Mouse (Mus musculus): ENCODE data around the gene Hnrnpab. TPM values are rescaled to one million over a fixed set of nuclear protein-coding genes. Genes with fewer than 3 reads are reported as not detected.

The Hnrnpab gene
- polyA plus RNA-seq, 1 experiment = 174 TPM

DNA sequence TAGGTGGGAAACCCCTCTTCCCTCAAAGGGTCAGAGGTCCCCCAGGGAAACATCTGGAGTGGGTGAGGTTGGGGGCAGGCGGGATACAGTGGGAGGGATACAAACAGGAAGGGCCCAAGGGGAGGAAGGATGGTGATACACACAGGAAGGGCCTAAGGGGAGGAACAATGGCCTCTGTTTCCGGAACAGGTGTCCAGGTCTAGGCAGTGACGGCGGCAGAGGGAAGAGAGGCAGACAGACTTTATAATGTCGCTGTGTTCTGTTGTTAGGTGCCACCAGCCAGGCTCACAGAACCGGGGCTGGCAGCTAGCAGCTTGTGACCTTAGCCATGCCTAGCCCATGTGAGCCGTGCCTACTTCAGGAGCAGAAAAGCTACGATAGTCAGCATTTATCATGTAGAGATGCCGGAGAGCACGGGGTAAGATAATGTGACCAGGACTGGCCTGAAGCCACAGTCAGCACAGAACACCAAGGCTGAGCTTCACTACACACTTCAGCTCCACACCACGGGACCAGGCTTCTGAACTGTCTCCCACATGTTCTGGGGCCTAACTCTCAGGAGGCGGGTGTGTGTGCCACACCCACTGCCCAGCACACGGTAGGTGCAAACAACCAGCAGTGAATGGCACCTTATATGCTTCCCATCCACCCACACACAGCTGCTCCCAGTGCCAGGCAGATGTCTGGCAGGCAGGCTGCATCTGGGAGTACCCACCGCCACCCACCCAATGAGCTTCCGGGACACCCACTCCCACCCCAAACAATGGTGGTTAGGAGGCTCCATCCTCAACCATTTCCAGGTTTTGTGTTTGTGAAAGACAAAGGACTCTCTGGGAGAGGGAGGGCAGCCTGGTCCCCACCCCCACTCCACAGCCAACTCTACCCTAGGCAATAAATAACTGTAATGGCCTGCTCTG is 40.4 kb upstream of the Hnrnpab start:
- peak; percentile 59; the same call in 1 of the 2 replicates for TF ChIP-seq POLR2A (IDR thresholded peaks at IDR 0.05; ENCODE audit: borderline replicate concordance, extremely low read depth, low read depth, low read length)
- TF ChIP-seq CTCF (IDR thresholded peaks at IDR 0.05; ENCODE audit: insufficient read depth, low read length) = no peak
- WGBS = 47% methylated on average over 15 of the region's 15 CpGs
- DNase-seq = no peak
- H3K4me3 ChIP-seq (replicated peaks; ENCODE audit: extremely low read depth, low read depth, low read length) = peak overlapping the region; percentile 11
- H3K4me1 ChIP-seq (ENCODE audit: control insufficient read depth, insufficient read depth, low read length) = peaks cover 20% of the 10 kb centered on the region

DNA sequence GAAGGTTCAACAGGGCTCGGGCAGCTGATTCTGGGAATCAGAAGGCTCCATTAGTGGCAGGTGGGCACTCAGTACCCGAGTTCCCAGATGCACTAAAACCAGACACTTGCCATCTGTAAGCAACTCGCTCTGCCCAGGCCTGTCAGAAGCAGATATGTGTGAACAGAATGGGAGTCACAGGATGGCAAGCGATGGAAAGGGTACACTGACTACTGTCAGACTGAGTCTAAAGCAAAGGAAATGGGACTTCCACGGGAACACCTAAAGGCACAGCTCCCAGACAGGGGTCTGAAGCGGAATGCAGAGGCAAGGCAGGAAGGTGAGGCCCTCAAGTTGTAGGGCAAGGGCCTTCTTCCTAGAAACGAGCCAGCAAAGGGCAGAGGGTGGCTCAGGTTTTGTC is 39.6 kb upstream of the Hnrnpab start:
- H3K4me1 ChIP-seq (ENCODE audit: control insufficient read depth, insufficient read depth, low read length) = peaks cover 20% of the 10 kb centered on the region
- no peak for DNase-seq
- WGBS = 60% methylated on average over 7 of the region's 7 CpGs
- H3K4me3 ChIP-seq (replicated peaks; ENCODE audit: extremely low read depth, low read depth, low read length) = peak overlapping the region; percentile 3
- TF ChIP-seq CTCF (IDR thresholded peaks at IDR 0.05; ENCODE audit: insufficient read depth, low read length) (no peak), POLR2A (IDR thresholded peaks at IDR 0.05; ENCODE audit: borderline replicate concordance, extremely low read depth, low read depth, low read length) (no peak)

DNA sequence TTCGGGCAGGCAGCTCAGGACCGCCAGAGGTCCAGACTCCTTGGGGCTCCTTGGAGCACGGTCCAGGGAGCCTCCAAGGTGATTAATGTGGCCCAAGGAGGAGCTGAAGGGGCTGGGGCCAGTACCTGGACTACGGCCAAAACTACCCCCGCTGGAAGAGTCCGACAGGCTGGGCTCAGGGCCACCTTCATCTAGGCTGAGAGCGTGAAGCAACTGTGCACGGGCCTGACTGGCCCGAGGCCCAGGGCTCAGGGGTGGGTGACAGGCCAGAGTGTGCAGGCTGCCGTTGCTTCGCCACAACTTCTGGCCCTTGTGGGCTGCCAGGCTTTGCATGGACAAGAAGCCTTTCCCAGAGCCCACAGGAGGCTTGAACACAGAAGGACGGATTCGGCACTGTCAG is 38.6 kb upstream of the Hnrnpab start:
- TF ChIP-seq CTCF (IDR thresholded peaks at IDR 0.05; ENCODE audit: insufficient read depth, low read length) = no peak
- no peak for TF ChIP-seq POLR2A (IDR thresholded peaks at IDR 0.05; ENCODE audit: borderline replicate concordance, extremely low read depth, low read depth, low read length)

DNA sequence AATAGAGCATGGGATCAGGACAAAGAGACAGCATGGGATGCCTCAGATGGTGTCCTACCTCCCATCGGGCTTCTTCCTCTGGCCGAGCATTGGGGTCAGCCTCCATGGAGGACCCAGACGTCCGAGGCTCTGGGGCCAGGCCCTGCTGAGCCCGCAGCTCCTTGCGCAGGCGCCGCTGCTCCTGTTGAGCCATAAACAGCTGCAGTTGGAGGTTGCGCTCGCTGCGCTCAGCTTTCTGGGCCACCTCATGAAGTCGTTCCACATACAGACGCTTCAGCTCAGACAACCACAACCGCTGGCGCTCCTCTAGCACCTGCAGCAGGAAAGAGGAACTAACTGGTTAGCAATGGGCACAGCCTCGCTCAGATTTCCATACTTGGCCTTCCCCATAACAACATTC is 37.6 kb upstream of the Hnrnpab start:
- 67% methylated on average over 16 of the region's 16 CpGs for WGBS
- H3K4me3 ChIP-seq (replicated peaks; ENCODE audit: extremely low read depth, low read depth, low read length) = no peak overlapping the region
- TF ChIP-seq CTCF (IDR thresholded peaks at IDR 0.05; ENCODE audit: insufficient read depth, low read length) = no peak
- TF ChIP-seq POLR2A (IDR thresholded peaks at IDR 0.05; ENCODE audit: borderline replicate concordance, extremely low read depth, low read depth, low read length) = no peak
- H3K4me1 ChIP-seq (ENCODE audit: control insufficient read depth, insufficient read depth, low read length) = peaks cover 24% of the 10 kb centered on the region
- no peak for DNase-seq

More for the DNA sequence above, 38.6 kb upstream of the Hnrnpab start:
- DNase-seq = no peak
- Histone ChIP-seq H3K4me3 (replicated peaks; ENCODE audit: extremely low read depth, low read depth, low read length) (no peak overlapping the region), H3K4me1 (ENCODE audit: control insufficient read depth, insufficient read depth, low read length) (peaks cover 24% of the 10 kb centered on the region)
- WGBS = 41% methylated on average over 13 of the region's 13 CpGs

DNA sequence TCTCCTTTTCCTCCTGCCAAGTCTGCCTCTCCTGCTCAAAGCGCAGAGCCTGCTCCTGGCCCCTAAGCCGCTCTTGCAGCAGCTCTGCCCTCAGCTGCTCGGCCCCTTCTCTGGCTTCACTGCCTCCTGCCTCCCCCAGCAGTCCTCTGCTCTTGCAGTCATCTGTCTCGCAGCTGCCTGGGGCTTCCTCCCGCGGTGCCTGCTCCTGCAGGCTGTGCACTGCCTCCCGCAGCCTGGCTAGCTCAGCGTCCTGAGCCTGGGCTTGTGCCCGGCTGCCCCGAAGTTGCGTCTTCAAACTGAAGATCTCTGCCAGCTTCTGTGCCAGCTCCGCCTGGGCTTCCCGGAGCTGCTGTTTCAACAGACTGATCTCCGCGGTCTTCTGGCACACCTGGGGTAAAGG is 37.1 kb upstream of the Hnrnpab start:
- TF ChIP-seq POLR2A (IDR thresholded peaks at IDR 0.05; ENCODE audit: borderline replicate concordance, extremely low read depth, low read depth, low read length) (no peak), CTCF (IDR thresholded peaks at IDR 0.05; ENCODE audit: insufficient read depth, low read length) (no peak)
- 42% methylated on average over 15 of the region's 15 CpGs for WGBS
- DNase-seq = no peak
- Histone ChIP-seq H3K4me1 (ENCODE audit: control insufficient read depth, insufficient read depth, low read length) (peaks cover 24% of the 10 kb centered on the region), H3K4me3 (replicated peaks; ENCODE audit: extremely low read depth, low read depth, low read length) (no peak overlapping the region)

DNA sequence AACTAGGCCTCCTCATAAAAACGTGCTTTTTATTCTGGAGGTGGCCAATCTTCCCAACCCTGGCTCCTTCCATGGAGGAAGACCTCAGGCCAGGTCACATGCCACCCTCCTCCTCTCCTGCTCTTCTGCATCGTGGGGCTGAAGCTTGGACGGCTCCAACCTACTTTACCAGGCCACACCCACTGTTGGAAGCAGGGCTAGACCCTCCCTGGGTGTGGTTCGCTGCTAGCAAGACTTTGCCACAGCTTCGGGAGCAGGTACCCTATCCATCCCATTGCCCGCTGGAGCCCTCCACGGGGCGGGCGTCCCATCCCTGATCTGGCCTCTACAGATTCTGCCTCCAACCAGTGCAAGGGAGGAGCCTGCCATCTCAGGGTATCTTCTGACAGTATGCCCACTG is 36.6 kb upstream of the Hnrnpab start:
- WGBS = 37% methylated on average over 9 of the region's 9 CpGs
- DNase-seq = no peak
- no peak for TF ChIP-seq POLR2A (IDR thresholded peaks at IDR 0.05; ENCODE audit: borderline replicate concordance, extremely low read depth, low read depth, low read length)
- no peak for TF ChIP-seq CTCF (IDR thresholded peaks at IDR 0.05; ENCODE audit: insufficient read depth, low read length)
- peaks cover 24% of the 10 kb centered on the region for H3K4me1 ChIP-seq (ENCODE audit: control insufficient read depth, insufficient read depth, low read length)
- no peak overlapping the region for H3K4me3 ChIP-seq (replicated peaks; ENCODE audit: extremely low read depth, low read depth, low read length)

DNA sequence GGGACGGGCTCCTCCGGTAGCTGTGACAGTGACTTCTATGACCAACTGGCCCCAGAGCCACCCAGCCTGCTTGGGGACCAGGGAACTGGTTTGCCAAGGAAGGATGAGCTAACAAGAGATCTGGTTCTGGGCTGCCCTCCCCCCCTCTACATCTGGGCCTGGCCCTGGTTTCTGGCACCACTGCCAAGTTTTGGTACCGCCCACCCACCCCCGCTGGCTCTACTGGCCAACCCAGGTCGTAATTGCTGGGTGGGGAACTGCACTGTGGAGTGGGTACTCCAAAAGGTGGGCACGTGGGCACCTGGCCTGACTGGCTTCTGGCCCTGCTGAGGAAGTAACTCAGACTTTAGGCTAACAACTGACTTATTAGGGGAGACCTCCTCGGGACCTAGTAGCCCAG is 34.1 kb upstream of the Hnrnpab start:
- Histone ChIP-seq H3K4me1 (ENCODE audit: control insufficient read depth, insufficient read depth, low read length) (peaks cover 23% of the 10 kb centered on the region), H3K4me3 (replicated peaks; ENCODE audit: extremely low read depth, low read depth, low read length) (no peak overlapping the region)
- DNase-seq = peak; percentile 46
- TF ChIP-seq CTCF (IDR thresholded peaks at IDR 0.05; ENCODE audit: insufficient read depth, low read length) = no peak
- no peak for TF ChIP-seq POLR2A (IDR thresholded peaks at IDR 0.05; ENCODE audit: borderline replicate concordance, extremely low read depth, low read depth, low read length)
- WGBS = 45% methylated on average over 7 of the region's 7 CpGs

DNA sequence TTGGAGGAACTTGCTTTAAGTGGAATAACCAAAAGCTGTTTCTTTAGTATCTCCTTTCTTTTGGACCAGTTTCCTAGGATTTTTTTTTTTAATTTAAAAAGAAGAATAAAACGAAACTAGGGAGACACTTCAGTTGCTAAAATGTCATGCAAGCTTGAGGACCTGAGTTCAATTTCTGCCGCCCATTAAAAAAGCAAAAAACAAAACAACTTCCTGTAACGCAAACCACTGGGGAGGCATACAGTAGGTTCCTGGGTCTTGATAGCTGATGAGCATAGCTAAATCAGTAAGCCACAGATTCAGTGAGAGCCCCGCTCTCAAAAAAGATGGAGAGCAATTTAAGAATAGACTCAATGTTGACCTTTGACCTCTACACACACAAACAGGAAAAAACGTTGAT is 31.9 kb upstream of the Hnrnpab start:
- Histone ChIP-seq H3K4me1 (ENCODE audit: control insufficient read depth, insufficient read depth, low read length) (peaks cover 16% of the 10 kb centered on the region), H3K4me3 (replicated peaks; ENCODE audit: extremely low read depth, low read depth, low read length) (no peak overlapping the region)
- DNase-seq = no peak
- TF ChIP-seq POLR2A (IDR thresholded peaks at IDR 0.05; ENCODE audit: borderline replicate concordance, extremely low read depth, low read depth, low read length) (no peak), CTCF (IDR thresholded peaks at IDR 0.05; ENCODE audit: insufficient read depth, low read length) (no peak)
- 50% methylated on average over 5 of the region's 5 CpGs for WGBS

DNA sequence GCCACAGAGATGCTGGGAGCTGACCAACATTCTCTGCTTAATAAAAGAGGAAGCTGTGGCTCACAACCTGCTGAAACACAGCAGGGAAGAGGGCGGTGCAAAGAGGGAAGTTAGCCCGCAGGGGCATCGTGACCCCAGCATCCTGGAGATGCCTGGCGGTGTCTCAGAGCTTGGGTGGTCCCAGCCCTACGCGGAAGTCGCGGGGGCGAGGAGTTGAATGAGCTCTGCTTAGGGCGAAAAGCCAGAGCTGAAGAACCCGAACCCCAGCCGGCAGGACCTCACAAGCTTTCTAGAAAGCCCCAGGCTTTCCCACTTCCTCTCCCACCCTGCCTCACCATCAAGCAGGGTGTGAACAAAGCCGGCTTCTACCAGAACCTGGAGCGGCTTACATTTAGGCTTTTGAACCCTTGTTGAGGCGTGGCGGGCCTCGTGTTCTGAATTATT is 31.3 kb upstream of the Hnrnpab start:
- H3K4me3 ChIP-seq (replicated peaks; ENCODE audit: extremely low read depth, low read depth, low read length) = peak overlapping the region; percentile 4
- TF ChIP-seq CTCF (IDR thresholded peaks at IDR 0.05; ENCODE audit: insufficient read depth, low read length) (no peak), POLR2A (IDR thresholded peaks at IDR 0.05; ENCODE audit: borderline replicate concordance, extremely low read depth, low read depth, low read length) (no peak)
- H3K4me1 ChIP-seq (ENCODE audit: control insufficient read depth, insufficient read depth, low read length) = peaks cover 11% of the 10 kb centered on the region
- peak; percentile 35 for DNase-seq
- whole genome bisulfite sequencing = 6% methylated on average over 17 of the region's 17 CpGs

DNA sequence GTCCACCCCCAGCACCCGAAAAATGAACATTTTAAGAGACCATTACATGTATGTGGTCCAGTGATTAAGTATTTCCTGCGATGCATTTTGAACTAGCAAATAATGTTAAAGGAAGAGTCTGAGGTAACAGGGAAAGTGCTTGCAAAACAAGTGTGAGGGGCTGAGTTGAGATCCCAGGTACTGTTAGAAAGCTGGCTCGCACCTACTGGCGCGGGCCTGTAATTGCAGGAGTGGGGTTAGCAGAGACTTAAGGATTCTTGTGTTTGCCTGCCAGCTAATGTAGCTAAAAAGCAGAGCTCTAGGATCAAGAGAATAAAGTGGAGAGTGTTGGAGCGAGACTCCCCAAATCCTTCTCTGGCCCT is 29.7 kb upstream of the Hnrnpab start:
- peak overlapping the region; percentile 75 for H3K4me3 ChIP-seq (replicated peaks; ENCODE audit: extremely low read depth, low read depth, low read length)
- peaks cover 17% of the 10 kb centered on the region for H3K4me1 ChIP-seq (ENCODE audit: control insufficient read depth, insufficient read depth, low read length)
- TF ChIP-seq POLR2A (IDR thresholded peaks at IDR 0.05; ENCODE audit: borderline replicate concordance, extremely low read depth, low read depth, low read length) (0 out of 2 replicates have a peak, but pooled peaks have one; percentile 24), CTCF (IDR thresholded peaks at IDR 0.05; ENCODE audit: insufficient read depth, low read length) (peak; percentile 66)
- peak; percentile 40 for DNase-seq
- WGBS = 5% methylated on average over 6 of the region's 6 CpGs
